Mouse (Mus musculus) heart, adult 2 months (tissue): Measurements from ENCODE around the gene Atmin.

ENCODE experiments used
- CTCF ChIP-seq: fragments of 200-600 bp; IDR thresholded peaks from 2 replicates; pipeline ENCODE4 v1.8.1; 2022; ENCODE audit warnings: antibody characterized with exemption, mild to moderate bottlenecking, moderate library complexity
- EP300 ChIP-seq: fragments of 200-500 bp; IDR thresholded peaks from 2 replicates; pipeline ENCODE4 v1.6.1; 2011; ENCODE audit warnings: low read depth, low read length, control low read depth; ENCODE audit not compliant: insufficient read depth
- POLR2A ChIP-seq: fragments of 200-500 bp; IDR thresholded peaks from 2 replicates; pipeline ENCODE4 v1.6.1; 2011; ENCODE audit warnings: mild to moderate bottlenecking, low read depth, low read length, control low read depth; ENCODE audit not compliant: insufficient read depth

DNA sequence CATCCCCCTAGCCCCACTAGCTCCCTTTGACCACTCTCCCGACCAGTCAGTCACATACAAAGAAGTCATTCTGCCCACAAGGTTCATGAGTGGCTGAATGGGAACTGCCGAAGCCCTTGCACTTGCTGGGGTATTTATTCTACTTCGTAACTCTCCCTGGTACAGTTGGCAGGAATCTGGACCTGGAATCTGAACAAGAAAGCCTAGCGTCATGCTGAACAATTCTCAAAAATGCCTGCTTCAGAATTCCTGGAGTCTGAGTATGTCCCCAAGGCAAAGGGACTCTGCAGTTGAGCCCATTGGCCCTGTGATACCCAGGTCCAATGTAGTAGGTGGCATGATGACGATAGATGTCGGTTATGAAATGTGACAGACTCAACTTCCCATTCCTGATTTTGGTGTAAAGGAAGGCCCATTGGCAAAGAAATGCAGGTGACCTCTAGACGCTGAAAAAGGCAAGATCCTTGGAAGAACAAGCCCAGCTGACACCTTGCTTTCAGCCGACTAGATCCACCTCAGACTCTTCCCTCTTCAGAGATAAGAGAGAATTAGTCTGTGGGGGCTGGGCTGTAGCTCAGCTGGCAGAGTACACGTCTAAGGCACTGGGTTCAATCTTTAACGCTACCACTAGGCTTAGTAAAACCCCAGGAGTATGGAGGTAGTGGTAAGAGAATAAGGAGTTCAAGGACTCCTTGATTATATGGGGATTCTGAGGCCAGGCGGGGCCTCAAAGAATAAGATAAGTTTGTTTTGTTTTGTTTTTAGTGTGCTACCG, 722 bp upstream of the Atmin start:
- TF ChIP-seq CTCF (no peak), EP300 (no peak), POLR2A (no peak)
